Mouse (Mus musculus): ENCODE measurements around the gene Brsk2. TPM values are rescaled to one million over a fixed set of nuclear protein-coding genes. Genes with fewer than 3 reads are reported as not detected.

The Brsk2 gene
- polyA plus RNA-seq, 1 experiment from 2014 or later, result 0.21 TPM

- no peak overlapping the region for H3K4me2 ChIP-seq (ENCODE audit: low read depth, low read length)
- no peak for ATAC-seq (ENCODE audit: low read depth)
- H3K27me3 ChIP-seq (ENCODE audit: control insufficient read depth, insufficient read depth, low read depth, low read length), result peaks cover 59% of the 10 kb centered on the region
- no peak overlapping the region for H3K4me3 ChIP-seq (ENCODE audit: low read depth, low read length)
- H3K9ac ChIP-seq (ENCODE audit: low read depth, low read length), result no peak overlapping the region
- H3K27ac ChIP-seq (ENCODE audit: low read length), result no peak overlapping the region
- no peaks in the 10 kb centered on the region for H3K9me3 ChIP-seq (replicated peaks; ENCODE audit: control insufficient read depth, low read length)
- H3K4me1 ChIP-seq (ENCODE audit: control insufficient read depth, low read depth, low read length), result peaks cover 4% of the 10 kb centered on the region; the same call in 1 of the 2 replicates
- no peaks in the 10 kb centered on the region for H3K36me3 ChIP-seq (ENCODE audit: control insufficient read depth, insufficient read depth)
- WGBS (ENCODE audit: insufficient replicate concordance), result 66% methylated on average over 4 of the region's 4 CpGs
Measured at GRCm38 (mm10) chr7:141951821-141952220, 2.3 kb downstream of the Brsk2 start.

- H3K36me3 ChIP-seq (ENCODE audit: control insufficient read depth, insufficient read depth), result no peaks in the 10 kb centered on the region
- H3K27me3 ChIP-seq (ENCODE audit: control insufficient read depth, insufficient read depth, low read depth, low read length), result peaks cover 49% of the 10 kb centered on the region
- no peak overlapping the region for H3K9ac ChIP-seq (ENCODE audit: low read depth, low read length)
- H3K4me3 ChIP-seq (ENCODE audit: low read depth, low read length), result no peak overlapping the region
- peaks cover 4% of the 10 kb centered on the region; the same call in 1 of the 2 replicates for H3K4me1 ChIP-seq (ENCODE audit: control insufficient read depth, low read depth, low read length)
- WGBS (ENCODE audit: insufficient replicate concordance), result 46% methylated on average over 4 of the region's 4 CpGs
- no peak overlapping the region for H3K4me2 ChIP-seq (ENCODE audit: low read depth, low read length)
- H3K27ac ChIP-seq (ENCODE audit: low read length), result no peak overlapping the region
- no peak for ATAC-seq (ENCODE audit: low read depth)
- H3K9me3 ChIP-seq (replicated peaks; ENCODE audit: control insufficient read depth, low read length), result no peaks in the 10 kb centered on the region
Measured at GRCm38 (mm10) chr7:141952920-141953319, 3.4 kb downstream of the Brsk2 start.

- Histone ChIP-seq H3K27me3 (ENCODE audit: control insufficient read depth, insufficient read depth, low read depth, low read length) (peaks cover 42% of the 10 kb centered on the region), H3K9ac (ENCODE audit: low read depth, low read length) (no peak overlapping the region), H3K4me3 (ENCODE audit: low read depth, low read length) (no peak overlapping the region), H3K4me1 (ENCODE audit: control insufficient read depth, low read depth, low read length) (peaks cover 4% of the 10 kb centered on the region; the same call in 1 of the 2 replicates), H3K4me2 (ENCODE audit: low read depth, low read length) (no peak overlapping the region), H3K36me3 (ENCODE audit: control insufficient read depth, insufficient read depth) (no peaks in the 10 kb centered on the region), H3K9me3 (replicated peaks; ENCODE audit: control insufficient read depth, low read length) (no peaks in the 10 kb centered on the region), H3K27ac (ENCODE audit: low read length) (no peak overlapping the region)
- no peak for ATAC-seq (ENCODE audit: low read depth)
- WGBS (ENCODE audit: insufficient replicate concordance), result 68% methylated on average over 6 of the region's 6 CpGs
Measured at GRCm38 (mm10) chr7:141953616-141954015, 4.1 kb downstream of the Brsk2 start.

- no peak for ATAC-seq (ENCODE audit: low read depth)
- H3K4me3 ChIP-seq (ENCODE audit: low read depth, low read length), result no peak overlapping the region
- no peaks in the 10 kb centered on the region for H3K9me3 ChIP-seq (replicated peaks; ENCODE audit: control insufficient read depth, low read length)
- no peaks in the 10 kb centered on the region for H3K36me3 ChIP-seq (ENCODE audit: control insufficient read depth, insufficient read depth)
- 45% methylated on average over 5 of the region's 5 CpGs for WGBS (ENCODE audit: insufficient replicate concordance)
- H3K27ac ChIP-seq (ENCODE audit: low read length), result no peak overlapping the region
- H3K4me1 ChIP-seq (ENCODE audit: control insufficient read depth, low read depth, low read length), result no peaks in the 10 kb centered on the region
- no peak overlapping the region for H3K9ac ChIP-seq (ENCODE audit: low read depth, low read length)
- H3K27me3 ChIP-seq (ENCODE audit: control insufficient read depth, insufficient read depth, low read depth, low read length), result peaks cover 22% of the 10 kb centered on the region
- no peak overlapping the region for H3K4me2 ChIP-seq (ENCODE audit: low read depth, low read length)
Measured at GRCm38 (mm10) chr7:141955565-141956173, 6.1 kb downstream of the Brsk2 start.

- Histone ChIP-seq H3K27me3 (ENCODE audit: control insufficient read depth, insufficient read depth, low read depth, low read length) (peaks cover 17% of the 10 kb centered on the region), H3K4me3 (ENCODE audit: low read depth, low read length) (no peak overlapping the region), H3K4me1 (ENCODE audit: control insufficient read depth, low read depth, low read length) (no peaks in the 10 kb centered on the region), H3K36me3 (ENCODE audit: control insufficient read depth, insufficient read depth) (no peaks in the 10 kb centered on the region), H3K9ac (ENCODE audit: low read depth, low read length) (no peak overlapping the region), H3K4me2 (ENCODE audit: low read depth, low read length) (no peak overlapping the region), H3K27ac (ENCODE audit: low read length) (no peak overlapping the region), H3K9me3 (replicated peaks; ENCODE audit: control insufficient read depth, low read length) (no peaks in the 10 kb centered on the region)
- no peak for ATAC-seq (ENCODE audit: low read depth)
- WGBS (ENCODE audit: insufficient replicate concordance), result 54% methylated on average over 8 of the region's 8 CpGs
Measured at GRCm38 (mm10) chr7:141956174-141956566, 6.6 kb downstream of the Brsk2 start.

- WGBS (ENCODE audit: insufficient replicate concordance), result 59% methylated on average over 4 of the region's 4 CpGs
- H3K9me3 ChIP-seq (replicated peaks; ENCODE audit: control insufficient read depth, low read length), result no peaks in the 10 kb centered on the region
- no peaks in the 10 kb centered on the region for H3K36me3 ChIP-seq (ENCODE audit: control insufficient read depth, insufficient read depth)
- H3K4me2 ChIP-seq (ENCODE audit: low read depth, low read length), result no peak overlapping the region
- no peak for ATAC-seq (ENCODE audit: low read depth)
- H3K4me3 ChIP-seq (ENCODE audit: low read depth, low read length), result no peak overlapping the region
- peaks cover 5% of the 10 kb centered on the region; the same call in 1 of the 2 replicates for H3K27me3 ChIP-seq (ENCODE audit: control insufficient read depth, insufficient read depth, low read depth, low read length)
- H3K9ac ChIP-seq (ENCODE audit: low read depth, low read length), result no peak overlapping the region
- no peaks in the 10 kb centered on the region for H3K4me1 ChIP-seq (ENCODE audit: control insufficient read depth, low read depth, low read length)
- no peak overlapping the region for H3K27ac ChIP-seq (ENCODE audit: low read length)
Measured at GRCm38 (mm10) chr7:141957524-141958051, 8.0 kb downstream of the Brsk2 start.

- no peaks in the 10 kb centered on the region for H3K4me1 ChIP-seq (ENCODE audit: control insufficient read depth, low read depth, low read length)
- H3K4me3 ChIP-seq (ENCODE audit: low read depth, low read length), result no peak overlapping the region
- peaks cover 5% of the 10 kb centered on the region; the same call in 1 of the 2 replicates for H3K27me3 ChIP-seq (ENCODE audit: control insufficient read depth, insufficient read depth, low read depth, low read length)
- no peak overlapping the region for H3K27ac ChIP-seq (ENCODE audit: low read length)
- 20% methylated on average over 2 of the region's 2 CpGs for WGBS (ENCODE audit: insufficient replicate concordance)
- no peak overlapping the region for H3K9ac ChIP-seq (ENCODE audit: low read depth, low read length)
- H3K4me2 ChIP-seq (ENCODE audit: low read depth, low read length), result no peak overlapping the region
- H3K9me3 ChIP-seq (replicated peaks; ENCODE audit: control insufficient read depth, low read length), result no peaks in the 10 kb centered on the region
- H3K36me3 ChIP-seq (ENCODE audit: control insufficient read depth, insufficient read depth), result no peaks in the 10 kb centered on the region
- no peak for ATAC-seq (ENCODE audit: low read depth)
Measured at GRCm38 (mm10) chr7:141958211-141958610, 8.7 kb downstream of the Brsk2 start.

- 66% methylated on average over 1 of the region's 1 CpGs for WGBS (ENCODE audit: insufficient replicate concordance)
Measured at GRCm38 (mm10) chr7:141959133-141959532, 9.6 kb downstream of the Brsk2 start.

GRCm38 (mm10) chr7:141960926-141961325 is 11.4 kb downstream of the Brsk2 start:
- Histone ChIP-seq H3K27me3 (ENCODE audit: control insufficient read depth, insufficient read depth, low read depth, low read length) (no peaks in the 10 kb centered on the region), H3K27ac (ENCODE audit: low read length) (no peak overlapping the region), H3K4me3 (ENCODE audit: low read depth, low read length) (no peak overlapping the region), H3K4me1 (ENCODE audit: control insufficient read depth, low read depth, low read length) (no peaks in the 10 kb centered on the region), H3K9ac (ENCODE audit: low read depth, low read length) (no peak overlapping the region), H3K4me2 (ENCODE audit: low read depth, low read length) (no peak overlapping the region), H3K36me3 (ENCODE audit: control insufficient read depth, insufficient read depth) (no peaks in the 10 kb centered on the region), H3K9me3 (replicated peaks; ENCODE audit: control insufficient read depth, low read length) (no peaks in the 10 kb centered on the region)
- ATAC-seq (ENCODE audit: low read depth), result no peak
- WGBS (ENCODE audit: insufficient replicate concordance), result 56% methylated on average over 2 of the region's 2 CpGs

More at GRCm38 (mm10) chr7:141959133-141959532, 9.6 kb downstream of the Brsk2 start:
- H3K27me3 ChIP-seq (ENCODE audit: control insufficient read depth, insufficient read depth, low read depth, low read length), result 0 out of 2 replicates have a peak, but pooled peaks cover 2% of the 10 kb centered on the region
- H3K9ac ChIP-seq (ENCODE audit: low read depth, low read length), result no peak overlapping the region
- H3K27ac ChIP-seq (ENCODE audit: low read length), result no peak overlapping the region
- H3K4me1 ChIP-seq (ENCODE audit: control insufficient read depth, low read depth, low read length), result no peaks in the 10 kb centered on the region
- H3K9me3 ChIP-seq (replicated peaks; ENCODE audit: control insufficient read depth, low read length), result no peaks in the 10 kb centered on the region
- ATAC-seq (ENCODE audit: low read depth), result no peak
- H3K4me2 ChIP-seq (ENCODE audit: low read depth, low read length), result no peak overlapping the region
- no peaks in the 10 kb centered on the region for H3K36me3 ChIP-seq (ENCODE audit: control insufficient read depth, insufficient read depth)
- no peak overlapping the region for H3K4me3 ChIP-seq (ENCODE audit: low read depth, low read length)
